Mouse (Mus musculus) midbrain, embryonic 14.5 days (tissue): ENCODE results near the gene Hfm1. TPM values are rescaled to one million over a fixed set of nuclear protein-coding genes. Genes with fewer than 3 reads are reported as not detected.

ENCODE experiments used
- ATAC-seq: fragments of 200-750 bp; cut with Nextera tagmentation; 2 replicates; pipeline ENCODE4 v1.8.0; 2017; ENCODE audit warnings: moderate number of reproducible peaks, moderate library complexity; ENCODE audit not compliant: low FRiP score, low TSS enrichment
- DNase-seq: peaks from one replicate; pipeline ENCODE4 v3.0.0-alpha.2; 2015
- H3K27ac ChIP-seq: fragments of 300-500 bp; sonication (generic); replicated peaks from 2 replicates; pipeline ENCODE4 v1.5.1; 2014; ENCODE audit warnings: mild to moderate bottlenecking, low read depth, low read length, moderate library complexity
- H3K27me3 ChIP-seq: fragments of 300-500 bp; sonication (generic); 2 replicates; pipeline ENCODE4 v1.6.1; 2014; ENCODE audit warnings: low read length, control low read depth, mixed read lengths; ENCODE audit not compliant: control insufficient read depth, insufficient read depth
- H3K36me3 ChIP-seq: fragments of 300-500 bp; sonication (generic); 2 replicates; pipeline ENCODE4 v1.6.1; 2014; ENCODE audit warnings: low read length, control low read depth; ENCODE audit not compliant: control insufficient read depth, insufficient read depth
- H3K4me1 ChIP-seq: fragments of 300-500 bp; sonication (generic); 2 replicates; pipeline ENCODE4 v1.6.1; 2014; ENCODE audit warnings: mild to moderate bottlenecking, antibody characterized with exemption, low read length, control low read depth; ENCODE audit not compliant: control insufficient read depth, insufficient read depth
- H3K4me2 ChIP-seq: fragments of 300-500 bp; sonication (generic); 2 replicates; pipeline ENCODE4 v1.6.1; 2014; ENCODE audit warnings: mild to moderate bottlenecking, low read length, moderate library complexity
- H3K4me3 ChIP-seq: fragments of 300-500 bp; sonication (generic); replicated peaks from 2 replicates; pipeline ENCODE4 v1.5.1; 2014; ENCODE audit warnings: low read depth, low read length
- H3K9ac ChIP-seq: fragments of 300-500 bp; sonication (generic); replicated peaks from 2 replicates; pipeline ENCODE4 v1.6.1; 2014; ENCODE audit warnings: mild to moderate bottlenecking, low read length, moderate library complexity
- H3K9me3 ChIP-seq: fragments of 300-500 bp; sonication (generic); 2 replicates; pipeline ENCODE4 v1.6.1; 2016; ENCODE audit warnings: low read length, control low read depth, mixed read lengths; ENCODE audit not compliant: control insufficient read depth
- WGBS: fragments of 180-500 bp; shearing (Covaris S2); extraction: QIAGEN DNeasy Blood & Tissue Kit; methylation state at CpG from one replicate; pipeline ENCODE4 v1.1.7; 2014; 5-methylcytosine and 5-hydroxymethylcytosine counted together
- polyA plus RNA-seq: library from polyadenylated mRNA; unstranded; fragments of >200 nt; fragmentation: Nextera tagmentation; extraction: Ambion mirVana; gene quantifications from 2 replicates; pipeline ENCODE4 v1.2.1, GENCODE M21; 2014

Gene Hfm1
- polyA plus RNA-seq, 1 experiment from 2014 or later: 7.9 TPM

- Histone ChIP-seq H3K27ac (no peak overlapping the region), H3K4me3 (no peak overlapping the region), H3K27me3 (no peaks in the 10 kb centered on the region), H3K4me1 (peaks cover 8% of the 10 kb centered on the region; the same call in 1 of the 2 replicates), H3K9me3 (no peaks in the 10 kb centered on the region), H3K4me2 (no peak overlapping the region), H3K9ac (no peak overlapping the region), H3K36me3 (no peaks in the 10 kb centered on the region)
- ATAC-seq (no peak), DNase-seq (no peak)
Measured at GRCm38 (mm10) chr5:106826740-106827139, 99.4 kb downstream of the Hfm1 start.

GRCm38 (mm10) chr5:106826044-106826443, 100.1 kb downstream of the Hfm1 start:
- Histone ChIP-seq H3K9ac (no peak overlapping the region), H3K9me3 (no peaks in the 10 kb centered on the region), H3K4me3 (no peak overlapping the region; the same call in 1 of the 2 replicates), H3K4me1 (peaks cover 8% of the 10 kb centered on the region; the same call in 1 of the 2 replicates), H3K27ac (peak overlapping the region; percentile 81), H3K27me3 (no peaks in the 10 kb centered on the region), H3K36me3 (no peaks in the 10 kb centered on the region), H3K4me2 (peak overlapping the region; percentile 66)
- ATAC-seq: no peak
- WGBS: 52% methylated on average over 8 of the region's 8 CpGs
- DNase-seq: peak; percentile 31

GRCm38 (mm10) chr5:106825301-106825853, 100.7 kb downstream of the Hfm1 start:
- H3K4me2 ChIP-seq: peak overlapping the region; percentile 66
- H3K27ac ChIP-seq: peak overlapping the region; percentile 81
- H3K9ac ChIP-seq: peak overlapping the region; percentile 58
- H3K9me3 ChIP-seq: no peaks in the 10 kb centered on the region
- H3K27me3 ChIP-seq: no peaks in the 10 kb centered on the region
- peak; percentile 62; the same call in 1 of the 2 replicates for ATAC-seq
- peak; percentile 77 for DNase-seq
- 3% methylated on average over 19 of the region's 19 CpGs for WGBS
- H3K4me1 ChIP-seq: peaks cover 8% of the 10 kb centered on the region; the same call in 1 of the 2 replicates
- no peaks in the 10 kb centered on the region for H3K36me3 ChIP-seq
- H3K4me3 ChIP-seq: peak overlapping the region; percentile 31

- ATAC-seq (peak; percentile 17; the same call in 1 of the 2 replicates), DNase-seq (peak; percentile 64)
Measured at GRCm38 (mm10) chr5:106824716-106825115, 101.4 kb downstream of the Hfm1 start.

GRCm38 (mm10) chr5:106819630-106820029, 106.5 kb downstream of the Hfm1 start:
- H3K4me3 ChIP-seq: no peak overlapping the region
- no peak overlapping the region for H3K9ac ChIP-seq
- ATAC-seq (no peak), DNase-seq (no peak)
- no peak overlapping the region for H3K27ac ChIP-seq
- H3K36me3 ChIP-seq: no peaks in the 10 kb centered on the region
- 90% methylated on average over 8 of the region's 8 CpGs for WGBS
- H3K27me3 ChIP-seq: no peaks in the 10 kb centered on the region
- no peaks in the 10 kb centered on the region for H3K9me3 ChIP-seq
- H3K4me2 ChIP-seq: no peak overlapping the region
- H3K4me1 ChIP-seq: no peaks in the 10 kb centered on the region

More at GRCm38 (mm10) chr5:106824716-106825115, 101.4 kb downstream of the Hfm1 start:
- WGBS: 66% methylated on average over 5 of the region's 5 CpGs
- Histone ChIP-seq H3K4me3 (no peak overlapping the region), H3K9ac (no peak overlapping the region), H3K4me2 (peak overlapping the region; percentile 66), H3K27me3 (no peaks in the 10 kb centered on the region), H3K9me3 (no peaks in the 10 kb centered on the region), H3K27ac (peak overlapping the region; percentile 52), H3K4me1 (peaks cover 8% of the 10 kb centered on the region; the same call in 1 of the 2 replicates), H3K36me3 (no peaks in the 10 kb centered on the region)

- ATAC-seq: no peak
- H3K4me2 ChIP-seq: peak overlapping the region; percentile 37
- peak; percentile 21 for DNase-seq
- no peak overlapping the region for H3K4me3 ChIP-seq
- no peak overlapping the region for H3K27ac ChIP-seq
- H3K9me3 ChIP-seq: no peaks in the 10 kb centered on the region
- H3K36me3 ChIP-seq: no peaks in the 10 kb centered on the region
- WGBS: 58% methylated on average over 15 of the region's 15 CpGs
- H3K9ac ChIP-seq: no peak overlapping the region
- H3K27me3 ChIP-seq: no peaks in the 10 kb centered on the region
- H3K4me1 ChIP-seq: no peaks in the 10 kb centered on the region
Measured at GRCm38 (mm10) chr5:106815923-106816654, 110.0 kb downstream of the Hfm1 start.

- H3K27ac ChIP-seq: no peak overlapping the region
- H3K9me3 ChIP-seq: no peaks in the 10 kb centered on the region
- H3K9ac ChIP-seq: no peak overlapping the region
- no peak overlapping the region for H3K4me3 ChIP-seq
- H3K4me1 ChIP-seq: no peaks in the 10 kb centered on the region
- H3K36me3 ChIP-seq: no peaks in the 10 kb centered on the region
- no peaks in the 10 kb centered on the region for H3K27me3 ChIP-seq
- no peak overlapping the region for H3K4me2 ChIP-seq
- no peak for ATAC-seq
- no peak for DNase-seq
- 74% methylated on average over 6 of the region's 6 CpGs for WGBS
Measured at GRCm38 (mm10) chr5:106814611-106815010, 111.5 kb downstream of the Hfm1 start.

GRCm38 (mm10) chr5:106803094-106803493, 123.0 kb downstream of the Hfm1 start:
- no peaks in the 10 kb centered on the region for H3K4me1 ChIP-seq
- no peaks in the 10 kb centered on the region for H3K36me3 ChIP-seq
- WGBS: 2% methylated on average over 12 of the region's 12 CpGs
- H3K27ac ChIP-seq: no peak overlapping the region
- H3K4me2 ChIP-seq: no peak overlapping the region
- no peak overlapping the region for H3K4me3 ChIP-seq
- H3K9me3 ChIP-seq: no peaks in the 10 kb centered on the region
- peak; percentile 82 for DNase-seq
- no peak for ATAC-seq
- H3K27me3 ChIP-seq: no peaks in the 10 kb centered on the region
- H3K9ac ChIP-seq: no peak overlapping the region
